11 mouse cellular contexts compared by ENCODE assay signal in genomic region chr1:58797370-58797769, GRCm38 (mm10). TPM values are rescaled to one million over a fixed set of nuclear protein-coding genes. Genes with fewer than 3 reads are reported as not detected.
DNase-seq lines count a peak whose midpoint lies in the region; ATAC-seq and TF ChIP-seq lines count a peak whose summit lies in the region.
"Had no signal": no experiment of that assay in that cellular context is flagged by ENCODE, and none has a peak within 500 bp of the region (broad histone marks: within the 10 kb centered on the region; RNA-seq: fewer than 3 reads in every experiment).

No protein-coding gene starts in this region.

- no peaks in the 10 kb centered on the region for H3K27me3 ChIP-seq in liver, adult 2 months (ENCODE audit: control insufficient read depth, insufficient read depth, low read length)
- H3K27me3 ChIP-seq in lung, postnatal 0 days (replicated peaks; ENCODE audit: insufficient read depth, low read length): no peaks in the 10 kb centered on the region
- H3K27me3 ChIP-seq in hindbrain, embryonic 10.5 days (ENCODE audit: insufficient read depth, poor library complexity, severe bottlenecking): peaks cover 4% of the 10 kb centered on the region; the same call in 1 of the 2 replicates
- H3K27me3 ChIP-seq: embryonic facial prominence, embryonic 15.5 days had no signal

- no peak overlapping the region; the same call in 1 of the 2 replicates for H3K4me3 ChIP-seq in liver, adult 2 months (ENCODE audit: insufficient read depth, low read depth, low read length)
- H3K4me3 ChIP-seq in bone marrow, adult 2 months (replicated peaks; ENCODE audit: control insufficient read depth, low read depth, low read length): no peak overlapping the region
- no peak overlapping the region for H3K4me3 ChIP-seq in lung, postnatal 0 days (ENCODE audit: low read depth, low read length)
- H3K4me3 ChIP-seq in hindbrain, embryonic 10.5 days: no peak overlapping the region
- H3K4me3 ChIP-seq: midbrain, embryonic 13.5 days had no signal

- peaks cover 11% of the 10 kb centered on the region for H3K4me1 ChIP-seq in liver, adult 2 months (ENCODE audit: control insufficient read depth, insufficient read depth, low read length)
- H3K4me1 ChIP-seq in bone marrow, adult 2 months (ENCODE audit: control insufficient read depth, insufficient read depth, low read length): peaks cover 2% of the 10 kb centered on the region; the same call in 1 of the 2 replicates
- H3K4me1 ChIP-seq in lung, postnatal 0 days (ENCODE audit: insufficient read depth, low read depth, low read length): 0 out of 2 replicates have a peak, but pooled peaks cover 3% of the 10 kb centered on the region
- peaks cover 19% of the 10 kb centered on the region for H3K4me1 ChIP-seq in hindbrain, embryonic 10.5 days (replicated peaks)

- H3K9ac ChIP-seq in liver, adult 2 months (ENCODE audit: low read depth, low read length): no peak overlapping the region
- H3K9ac ChIP-seq in lung, postnatal 0 days (replicated peaks; ENCODE audit: low read depth): no peak overlapping the region
- H3K9ac ChIP-seq: embryonic facial prominence, embryonic 15.5 days; midbrain, embryonic 13.5 days had no signal

- no peak for ATAC-seq in lung, postnatal 0 days
- ATAC-seq: midbrain, embryonic 13.5 days had no signal

- H3K27ac ChIP-seq in liver, adult 2 months (replicated peaks; ENCODE audit: insufficient read depth, low read depth, low read length): peak overlapping the region; percentile 27
- H3K27ac ChIP-seq in bone marrow, adult 2 months (ENCODE audit: control insufficient read depth, insufficient read depth, low read depth, low read length, poor library complexity): 0 out of 2 replicates have a peak overlapping the region, but pooled peaks have one; percentile 13
- H3K27ac ChIP-seq in lung, postnatal 0 days (ENCODE audit: low read length): 0 out of 2 replicates have a peak overlapping the region, but pooled peaks have one; percentile 23
- no peak overlapping the region for H3K27ac ChIP-seq in hindbrain, embryonic 10.5 days
- H3K27ac ChIP-seq: embryonic facial prominence, embryonic 15.5 days; midbrain, embryonic 13.5 days had no signal

- no peak for TF ChIP-seq CTCF in liver, adult 2 months (IDR thresholded peaks at IDR 0.05; ENCODE audit: low read depth, low read length)
- TF ChIP-seq CTCF in bone marrow, adult 2 months (IDR thresholded peaks at IDR 0.05; ENCODE audit: control insufficient read depth, insufficient read depth, low read length): no peak
- no peak for TF ChIP-seq CTCF in lung, postnatal 0 days (IDR thresholded peaks at IDR 0.05)

- no peaks in the 10 kb centered on the region for H3K9me3 ChIP-seq in lung, postnatal 0 days (ENCODE audit: low read length)
- no peaks in the 10 kb centered on the region for H3K9me3 ChIP-seq in hindbrain, embryonic 10.5 days
- H3K9me3 ChIP-seq: embryonic facial prominence, embryonic 15.5 days; midbrain, embryonic 13.5 days had no signal

- DNase-seq in liver, adult 2 months (ENCODE audit: extremely low read depth, low read depth, low spot score): no peak
- DNase-seq in liver: no peak
- DNase-seq in lung, postnatal 0 days (ENCODE audit: low spot score): peak; percentile 52
- peak; percentile 40 to 52 for DNase-seq in thymus, postnatal 10 days (ENCODE audit: low spot score in 2 of 2)
- DNase-seq in hindbrain, embryonic 10.5 days (ENCODE audit: low spot score): no peak
- no peak for DNase-seq in cerebellum, adult 18-20 months
- no peak for DNase-seq in gastrocnemius, adult 18-20 months (ENCODE audit: low spot score)
- DNase-seq: kidney, adult 8-10 months had no signal

- TF ChIP-seq EP300 in lung, postnatal 0 days (IDR thresholded peaks at IDR 0.05): 0 out of 2 replicates have a peak, but pooled peaks have one; percentile 16

- TF ChIP-seq POLR2A in liver, adult 2 months (IDR thresholded peaks at IDR 0.05; ENCODE audit: extremely low read depth, insufficient read depth, low read length): no peak
- no peak for TF ChIP-seq POLR2A in bone marrow, adult 2 months (IDR thresholded peaks at IDR 0.05; ENCODE audit: borderline replicate concordance, control insufficient read depth, low read depth, low read length)

- H3K79me2 ChIP-seq in liver, adult 2 months (ENCODE audit: control insufficient read depth, insufficient read depth, low read length): peaks cover 17% of the 10 kb centered on the region; the same call in 1 of the 2 replicates

- 4% methylated on average over 2 of the region's 2 CpGs for WGBS in liver, adult 2 months
- 13% methylated on average over 2 of the region's 2 CpGs for WGBS in bone marrow, adult 2 months
- 48% methylated on average over 2 of the region's 2 CpGs for WGBS in lung, postnatal 0 days
- WGBS in hindbrain, embryonic 10.5 days: 77% methylated on average over 2 of the region's 2 CpGs

- peak overlapping the region; percentile 39; the same call in 1 of the 2 replicates for H3K4me2 ChIP-seq in lung, postnatal 0 days (replicated peaks; ENCODE audit: low read depth, low read length)
- H3K4me2 ChIP-seq: midbrain, embryonic 13.5 days had no signal

- H3K36me3 ChIP-seq in liver, adult 2 months (ENCODE audit: control insufficient read depth, insufficient read depth, low read length): peaks cover 6% of the 10 kb centered on the region; the same call in 1 of the 2 replicates
- H3K36me3 ChIP-seq in lung, postnatal 0 days (ENCODE audit: insufficient read depth, low read length): 0 out of 2 replicates have a peak, but pooled peaks cover 4% of the 10 kb centered on the region
- H3K36me3 ChIP-seq in hindbrain, embryonic 10.5 days: peaks cover 9% of the 10 kb centered on the region; the same call in 1 of the 2 replicates
- H3K36me3 ChIP-seq: midbrain, embryonic 13.5 days had no signal

RNA-seq across cellular contexts. Expression of gene Casp8, which starts 2.2 kb away (rescaled TPM):
- 14.6 and 20.1 TPM in 2 replicates for total RNA-seq in liver, adult 2 months (2014; rRNA removed)
- polyA plus RNA-seq in liver, adult 2 months (2012; rRNA removed): 2.7 and 3.9 TPM in 2 replicates
- polyA plus RNA-seq in bone marrow, adult 2 months (2011; ENCODE audit: insufficient read depth, insufficient read length, low replicate concordance, missing spikeins): 11.5 and 17.5 TPM in 2 replicates
- 33.4 and 41.8 TPM in 2 replicates for polyA plus RNA-seq in lung, postnatal 0 days (2015; fragmentation: Nextera tagmentation; extraction: Ambion mirVana)
- polyA plus RNA-seq in hindbrain, embryonic 10.5 days (2016; fragmentation: Nextera tagmentation; extraction: Ambion mirVana): 13.0 and 13.8 TPM in 2 replicates
- 1 to 10 TPM; 1.6 to 3.3 TPM for total RNA-seq in gastrocnemius, adult 18-20 months (2021)

Comparison
In these comparisons a context has a peak if more than half of its experiments do, and no peak if none do; other contexts are left out.
1. DNase-seq: peak in lung, postnatal 0 days (single experiment) and thymus, postnatal 10 days (2 of 2); none in liver, adult 2 months (single experiment), liver (single experiment), hindbrain, embryonic 10.5 days (single experiment), cerebellum, adult 18-20 months (0 of 2) and gastrocnemius, adult 18-20 months (single experiment).